Mouse (Mus musculus): ENCODE measurements around the gene Kpna6.

DNA sequence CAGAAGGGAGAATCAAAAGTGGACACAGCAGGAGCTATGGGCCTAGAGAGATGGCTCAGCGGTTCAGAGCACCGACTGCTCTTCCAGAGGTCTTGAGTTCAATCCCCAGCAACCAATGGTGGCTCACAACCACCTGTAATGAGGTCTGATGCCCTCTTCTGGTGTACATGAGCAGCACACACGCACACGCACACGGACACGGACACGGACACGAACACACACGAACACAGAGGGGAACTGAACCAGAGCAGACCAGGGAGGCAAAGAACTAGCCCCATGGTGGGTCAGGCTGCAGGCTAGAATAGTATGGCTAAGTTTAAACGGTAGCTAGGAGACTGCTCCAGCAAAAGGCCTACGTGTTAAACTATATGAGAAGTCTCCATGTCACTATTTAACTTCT lies 9.3 kb upstream of the Kpna6 start:
- no peak for TF ChIP-seq CTCF (IDR thresholded peaks at IDR 0.05; ENCODE audit: low read depth)
- TF ChIP-seq EP300 (optimal IDR thresholded peaks at IDR 0.05), result no peak
